Mouse (Mus musculus) testis, adult 2 months (tissue): ENCODE results near the gene Prss42. TPM values are rescaled to one million over a fixed set of nuclear protein-coding genes. Genes with fewer than 3 reads are reported as not detected.

Experiments
- H3K27ac ChIP-seq: fragments of 200-500 bp; 2 replicates; pipeline ENCODE4 v1.5.1; 2012; ENCODE audit warnings: low read depth, low read length; ENCODE audit not compliant: control insufficient read depth, insufficient read depth
- H3K27me3 ChIP-seq: fragments of 200-500 bp; 2 replicates; pipeline ENCODE4 v1.6.1; 2012; ENCODE audit warnings: mild to moderate bottlenecking, low read length, moderate library complexity; ENCODE audit not compliant: control insufficient read depth, insufficient read depth
- H3K36me3 ChIP-seq: fragments of 200-500 bp; 2 replicates; pipeline ENCODE4 v1.6.1; 2012; ENCODE audit warnings: mild to moderate bottlenecking, low read length; ENCODE audit not compliant: control insufficient read depth, insufficient read depth
- H3K4me1 ChIP-seq: fragments of 200-500 bp; 2 replicates; pipeline ENCODE4 v1.6.1; 2012; ENCODE audit warnings: low read length; ENCODE audit not compliant: control insufficient read depth, insufficient read depth
- H3K4me3 ChIP-seq: fragments of 200-500 bp; 2 replicates; pipeline ENCODE4 v1.5.1; 2012; ENCODE audit warnings: low read depth, mild to moderate bottlenecking, low read length, moderate library complexity, mixed read lengths; ENCODE audit not compliant: control insufficient read depth
- CTCF ChIP-seq: fragments of 200-500 bp; IDR thresholded peaks from 2 replicates; pipeline ENCODE4 v1.5.1; 2012; ENCODE audit warnings: low read depth, mild to moderate bottlenecking, inconsistent platforms, low read length, moderate library complexity; ENCODE audit not compliant: control insufficient read depth, insufficient read depth, insufficient replicate concordance
- POLR2A ChIP-seq: fragments of 200-500 bp; IDR thresholded peaks from 2 replicates; pipeline ENCODE4 v1.6.1; 2012; ENCODE audit warnings: low read depth, mild to moderate bottlenecking, inconsistent platforms, low read length, moderate library complexity; ENCODE audit not compliant: control insufficient read depth
- polyA plus RNA-seq: library from polyadenylated mRNA; depleted of rRNA; stranded (reverse); fragments of >200 nt; gene quantifications from 2 replicates; pipeline ENCODE4 v1.2.3, GENCODE M21; 2012

Gene Prss42
- polyA plus RNA-seq, 1 experiment, result 85.7 TPM

- Histone ChIP-seq H3K27me3 (no peaks in the 10 kb centered on the region), H3K4me1 (peaks cover under 1% of the 10 kb centered on the region), H3K27ac (no peak overlapping the region), H3K36me3 (no peaks in the 10 kb centered on the region), H3K4me3 (no peak overlapping the region)
- no peak for TF ChIP-seq CTCF
- TF ChIP-seq POLR2A, result no peak
Observed at GRCm38 (mm10) chr9:110821436-110821835, 23.5 kb downstream of the Prss42 start.

- no peak for TF ChIP-seq CTCF
- no peak for TF ChIP-seq POLR2A
- Histone ChIP-seq H3K27me3 (no peaks in the 10 kb centered on the region), H3K36me3 (no peaks in the 10 kb centered on the region), H3K27ac (no peak overlapping the region), H3K4me1 (peaks cover 17% of the 10 kb centered on the region), H3K4me3 (no peak overlapping the region)
Observed at GRCm38 (mm10) chr9:110825426-110825825, 27.5 kb downstream of the Prss42 start.

DNA sequence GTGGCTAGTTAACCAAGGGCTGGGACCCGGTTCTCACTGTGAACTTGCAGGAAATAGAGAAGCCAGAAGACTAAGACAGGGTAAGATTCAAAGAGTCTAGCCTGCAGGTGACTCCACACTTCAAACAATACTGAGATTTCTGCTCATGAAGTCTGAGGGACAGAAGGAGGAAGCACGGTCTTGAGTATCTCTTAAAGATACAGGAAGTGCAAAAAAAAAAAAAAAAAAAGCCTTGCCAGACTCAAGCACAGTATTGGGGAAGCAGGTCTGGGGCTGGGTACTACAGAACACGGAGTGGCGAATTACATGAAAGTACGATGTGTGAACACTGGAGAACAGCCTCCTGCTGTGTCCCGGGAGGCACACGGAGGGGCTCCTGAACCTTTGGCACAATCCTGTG is 27.9 kb downstream of the Prss42 start:
- Histone ChIP-seq H3K4me1 (peaks cover 17% of the 10 kb centered on the region), H3K36me3 (no peaks in the 10 kb centered on the region), H3K4me3 (no peak overlapping the region), H3K27ac (no peak overlapping the region), H3K27me3 (no peaks in the 10 kb centered on the region)
- no peak for TF ChIP-seq POLR2A
- no peak for TF ChIP-seq CTCF

GRCm38 (mm10) chr9:110826390-110826789 is 28.4 kb downstream of the Prss42 start, which contains the start of gene Prss43:
TSS of gene Prss43 (plus strand) at chr9:110826690.
- Histone ChIP-seq H3K27ac (peak within 1 kb of the TSS; percentile 77), H3K36me3 (no peaks in the 10 kb centered on the region; the same call in 1 of the 2 replicates), H3K4me3 (peak within 1 kb of the TSS; percentile 90), H3K4me1 (peaks cover 17% of the 10 kb centered on the region), H3K27me3 (no peaks in the 10 kb centered on the region)
- TF ChIP-seq CTCF (no peak), POLR2A (no peak)

DNA sequence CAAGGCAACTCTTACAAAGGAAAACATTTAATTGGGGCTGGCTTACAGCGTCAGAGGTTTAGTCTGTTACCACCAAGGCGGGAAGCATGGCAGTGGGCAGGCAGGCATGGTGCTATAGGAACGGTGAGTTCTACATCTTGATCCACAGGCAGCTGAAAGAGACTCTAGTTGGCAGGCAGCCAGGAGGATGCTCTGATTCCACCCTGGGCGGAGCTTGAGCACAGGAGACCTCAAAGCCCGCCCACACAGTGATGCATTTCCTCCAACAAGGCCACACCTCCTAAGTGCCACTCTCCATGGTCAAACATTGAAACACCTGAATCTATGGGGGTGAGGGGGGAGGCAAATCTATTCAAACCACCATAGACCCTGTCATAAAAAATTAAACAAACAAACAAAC is 35.1 kb downstream of the Prss42 start:
- no peak overlapping the region for H3K4me3 ChIP-seq
- H3K27ac ChIP-seq, result no peak overlapping the region

DNA sequence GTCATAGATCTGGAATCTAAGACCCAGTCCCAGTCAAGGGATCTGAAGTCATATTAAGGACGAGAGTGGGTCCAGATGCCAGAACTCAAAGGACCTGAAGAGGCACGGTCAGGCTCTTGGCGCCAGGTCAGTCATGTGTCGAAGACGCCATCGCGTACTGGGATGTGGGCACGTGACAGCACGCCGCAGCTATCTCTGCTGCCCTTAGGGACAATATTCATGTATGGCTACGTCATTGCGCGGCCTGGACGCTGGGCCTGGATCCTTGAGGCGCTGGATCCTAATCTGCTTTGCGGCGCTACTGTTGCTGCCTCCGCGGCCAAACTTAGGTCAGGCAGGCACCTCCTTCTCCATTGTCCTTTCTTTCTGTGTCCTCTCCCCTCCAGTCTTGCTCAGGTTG is 36.4 kb downstream of the Prss42 start, which contains the start of gene Prss45:
Gene Prss45, plus strand, starts transcription at position 178 of the 400 bp plus-strand sequence.
- H3K4me1 ChIP-seq, result peaks cover 13% of the 10 kb centered on the region
- peak; percentile 46; the same call in 1 of the 2 replicates for TF ChIP-seq POLR2A
- no peak for TF ChIP-seq CTCF

More for the DNA sequence above, 35.1 kb downstream of the Prss42 start:
- H3K4me1 ChIP-seq, result peaks cover 18% of the 10 kb centered on the region
- no peak for TF ChIP-seq CTCF
- no peak for TF ChIP-seq POLR2A
- H3K27me3 ChIP-seq, result no peaks in the 10 kb centered on the region
- no peaks in the 10 kb centered on the region; the same call in 1 of the 2 replicates for H3K36me3 ChIP-seq

DNA sequence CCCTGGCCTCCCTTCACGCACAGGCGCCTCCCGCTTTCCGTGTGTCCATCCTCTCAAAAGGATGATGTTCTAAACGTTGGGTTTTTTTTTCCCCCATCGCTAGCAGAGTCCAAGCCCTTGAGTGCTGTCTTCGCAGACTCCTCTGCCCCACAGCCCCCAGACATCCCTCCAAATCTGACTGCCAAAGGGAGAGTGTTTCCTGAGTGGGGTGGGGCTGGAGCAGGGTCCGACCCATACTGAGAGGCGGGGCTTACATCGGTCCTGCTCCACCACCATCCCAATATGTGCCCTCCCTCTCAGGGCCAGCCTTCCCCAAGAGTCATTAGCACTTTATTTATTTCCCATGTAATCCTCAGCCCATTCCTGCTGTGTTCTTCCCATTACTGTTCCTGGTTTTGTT is 37.0 kb downstream of the Prss42 start:
- Histone ChIP-seq H3K27me3 (no peaks in the 10 kb centered on the region), H3K4me1 (peaks cover 13% of the 10 kb centered on the region), H3K4me3 (peak overlapping the region; percentile 79), H3K27ac (peak overlapping the region; percentile 15), H3K36me3 (no peaks in the 10 kb centered on the region; the same call in 1 of the 2 replicates)
- 0 out of 2 replicates have a peak, but pooled peaks have one; percentile 2 for TF ChIP-seq CTCF
- TF ChIP-seq POLR2A, result no peak

More for the DNA sequence above, 36.4 kb downstream of the Prss42 start, which contains the start of gene Prss45:
- Histone ChIP-seq H3K36me3 (no peaks in the 10 kb centered on the region; the same call in 1 of the 2 replicates), H3K4me3 (peak within 1 kb of the TSS; percentile 79), H3K27ac (peak within 1 kb of the TSS; percentile 15), H3K27me3 (no peaks in the 10 kb centered on the region)
